Mouse (Mus musculus): ENCODE measurements around the gene Prrt1. TPM values are rescaled to one million over a fixed set of nuclear protein-coding genes. Genes with fewer than 3 reads are reported as not detected.

Prrt1 gene
- polyA plus RNA-seq, 1 experiment, result 15.8 TPM

- DNase-seq (ENCODE audit: low read depth), result no peak
These were observed 21.4 kb downstream of the Prrt1 start for GRCm38 (mm10) chr17:34650781-34651180.

GRCm38 (mm10) chr17:34651507-34652221, 22.3 kb downstream of the Prrt1 start:
- DNase-seq (ENCODE audit: low read depth), result no peak

- DNase-seq (ENCODE audit: low read depth), result no peak
These were observed 23.2 kb downstream of the Prrt1 start for GRCm38 (mm10) chr17:34652546-34652945.

- no peak for DNase-seq (ENCODE audit: low read depth)
These were observed 23.7 kb downstream of the Prrt1 start for GRCm38 (mm10) chr17:34652985-34653384.

- no peak for DNase-seq (ENCODE audit: low read depth)
These were observed 24.5 kb downstream of the Prrt1 start for GRCm38 (mm10) chr17:34653746-34654285.

- DNase-seq (ENCODE audit: low read depth), result no peak
These were observed 25.1 kb downstream of the Prrt1 start for GRCm38 (mm10) chr17:34654392-34654791.

- DNase-seq (ENCODE audit: low read depth), result no peak
These were observed 25.8 kb downstream of the Prrt1 start for GRCm38 (mm10) chr17:34655160-34655559.

GRCm38 (mm10) chr17:34655581-34655991, 26.3 kb downstream of the Prrt1 start:
- DNase-seq (ENCODE audit: low read depth), result no peak

GRCm38 (mm10) chr17:34656666-34657065, 27.3 kb downstream of the Prrt1 start:
- DNase-seq (ENCODE audit: low read depth), result no peak

GRCm38 (mm10) chr17:34657271-34657670, 27.9 kb downstream of the Prrt1 start:
- DNase-seq (ENCODE audit: low read depth), result no peak

GRCm38 (mm10) chr17:34658145-34658544, 28.8 kb downstream of the Prrt1 start:
- no peak for DNase-seq (ENCODE audit: low read depth)

- no peak for DNase-seq (ENCODE audit: low read depth)
These were observed 29.3 kb downstream of the Prrt1 start for GRCm38 (mm10) chr17:34658591-34658990.

- no peak for DNase-seq (ENCODE audit: low read depth)
These were observed 30.0 kb downstream of the Prrt1 start for GRCm38 (mm10) chr17:34659181-34659896.

GRCm38 (mm10) chr17:34659897-34660214, 30.5 kb downstream of the Prrt1 start:
- DNase-seq (ENCODE audit: low read depth), result no peak

- no peak for DNase-seq (ENCODE audit: low read depth)
These were observed 31.0 kb downstream of the Prrt1 start for GRCm38 (mm10) chr17:34660259-34660820.

GRCm38 (mm10) chr17:34661121-34661591, 31.8 kb downstream of the Prrt1 start:
- no peak for DNase-seq (ENCODE audit: low read depth)

- no peak for DNase-seq (ENCODE audit: low read depth)
These were observed 33.1 kb downstream of the Prrt1 start for GRCm38 (mm10) chr17:34662468-34662867.

- no peak for DNase-seq (ENCODE audit: low read depth)
These were observed 33.6 kb downstream of the Prrt1 start for GRCm38 (mm10) chr17:34662978-34663377.

- DNase-seq (ENCODE audit: low read depth), result no peak
These were observed 34.2 kb downstream of the Prrt1 start for GRCm38 (mm10) chr17:34663558-34663957.

GRCm38 (mm10) chr17:34664472-34664871, 35.1 kb downstream of the Prrt1 start:
- DNase-seq (ENCODE audit: low read depth), result no peak

GRCm38 (mm10) chr17:34670235-34670634, 40.9 kb downstream of the Prrt1 start, which contains the start of gene Tnxb:
Tnxb (plus strand) TSS chr17:34670535.
- no peak for DNase-seq (ENCODE audit: low read depth)

Measured in gonadal fat pad, adult 2 months (tissue).